ENCODE assay signal across 15 mouse cellular contexts in genomic region chr7:113109481-113109880, GRCm38 (mm10).
"Had no signal": no experiment of that assay in that cellular context is flagged by ENCODE, and none has a peak within 500 bp of the region (broad histone marks: within the 10 kb centered on the region; RNA-seq: fewer than 3 reads in every experiment).

No protein-coding gene starts in this region.

- H3K9ac ChIP-seq: liver, embryonic 15.5 days; lung, embryonic 15.5 days; midbrain, embryonic 12.5 days; stomach, embryonic 15.5 days had no signal

- H3K9me3 ChIP-seq: limb, embryonic 10.5 days; liver, embryonic 15.5 days; lung, embryonic 15.5 days; megakaryocyte, embryonic 14.5 days; midbrain, embryonic 12.5 days; stomach, embryonic 15.5 days had no signal

- H3K36me3 ChIP-seq: limb, embryonic 10.5 days; liver, embryonic 15.5 days; lung, embryonic 15.5 days; midbrain, embryonic 12.5 days; stomach, embryonic 15.5 days had no signal

- ATAC-seq: midbrain, embryonic 16.5 days had no signal

- H3K27ac ChIP-seq: left cerebral cortex, adult 2 months; limb, embryonic 10.5 days; liver, embryonic 15.5 days; lung, embryonic 15.5 days; macrophage; midbrain, embryonic 12.5 days; stomach, embryonic 15.5 days had no signal

- H3K4me1 ChIP-seq: liver, embryonic 15.5 days; megakaryocyte, embryonic 14.5 days; midbrain, embryonic 12.5 days had no signal

- H3K4me3 ChIP-seq: left cerebral cortex, adult 2 months; limb, embryonic 10.5 days; liver, embryonic 15.5 days; lung, embryonic 15.5 days; megakaryocyte, embryonic 14.5 days; midbrain, embryonic 12.5 days; stomach, embryonic 15.5 days had no signal

- H3K4me2 ChIP-seq: liver, embryonic 11.5 days; liver, embryonic 15.5 days; lung, embryonic 15.5 days; midbrain, embryonic 12.5 days; stomach, embryonic 15.5 days had no signal

- DNase-seq: kidney, postnatal 10 days; lung, postnatal 14 days; right cerebral cortex, postnatal 14 days; thymus, adult 2 months; thymus, postnatal 25 days had no signal

- H3K27me3 ChIP-seq: liver, embryonic 15.5 days; lung, embryonic 15.5 days; midbrain, embryonic 12.5 days; stomach, embryonic 15.5 days had no signal
